Mouse (Mus musculus) hindlimb bud, embryonic 11.5 days (tissue): ENCODE measurements around the gene Olfr1226.
"Not testable (repeated sequence)": the region's sequence is repeated elsewhere in the genome, so short reads cannot be mapped to it uniquely, and the experiment has no call there.

Experiments
- DNase-seq: peaks from one replicate; pipeline ENCODE4 v3.0.0-alpha.2; 2012; ENCODE audit warnings: low read depth, low spot score; ENCODE audit errors: extremely low spot score

The Olfr1226 gene

GRCm38 (mm10) chr2:89199948-89200347 is at the start of gene Olfr1226:
Gene Olfr1226, minus strand, starts transcription at chr2:89200048.
- no peak for DNase-seq

- no peak for DNase-seq
Observed at GRCm38 (mm10) chr2:89196325-89196982, 3.4 kb downstream of the Olfr1226 start.

- no peak for DNase-seq
Observed at GRCm38 (mm10) chr2:89174569-89174968, 25.3 kb downstream of the Olfr1226 start, which contains the start of gene Olfr1225. Gene Olfr1225, minus strand, starts transcription at chr2:89174669.

DNA sequence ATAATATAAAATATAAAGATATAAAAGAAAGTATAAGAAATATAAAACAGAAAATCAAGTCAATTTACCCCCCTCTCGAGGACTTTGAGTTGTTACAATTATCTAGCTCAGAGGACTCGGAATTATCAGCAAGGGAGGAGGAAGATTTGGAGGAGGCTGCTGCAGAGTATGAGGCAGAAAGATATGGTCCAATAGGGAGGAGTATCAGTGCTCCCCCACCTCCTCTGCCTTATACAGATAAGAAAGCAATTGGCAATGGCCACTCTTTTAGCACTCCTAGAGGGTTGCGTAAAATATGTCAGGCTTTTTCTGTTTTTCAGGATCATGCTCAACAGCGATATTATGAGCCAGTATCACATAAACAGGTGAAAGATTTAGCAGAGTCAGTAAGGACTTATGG is 35.1 kb downstream of the Olfr1226 start:
- DNase-seq, result not testable (repeated sequence)

DNA sequence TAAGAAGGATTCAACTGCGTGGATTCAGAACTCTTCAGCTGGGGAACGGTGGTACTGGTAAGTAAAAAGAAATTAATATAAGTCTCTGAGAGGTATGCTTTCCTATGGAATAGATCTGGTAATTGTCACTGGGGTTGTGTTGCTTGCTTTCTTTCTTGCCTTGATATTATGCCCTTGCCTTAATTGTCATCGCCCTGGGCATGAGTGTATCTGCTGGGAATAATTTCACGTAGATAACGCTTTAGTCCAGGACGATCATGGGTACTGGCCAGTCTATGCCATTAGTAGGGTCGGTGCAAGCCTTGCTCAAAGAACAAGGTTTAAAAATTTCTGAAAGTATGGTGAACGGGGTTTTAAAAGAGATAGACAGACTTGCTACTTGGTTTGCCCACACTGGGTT is 35.9 kb downstream of the Olfr1226 start, which contains the start of gene Olfr1224-ps1:
TSS of gene Olfr1224-ps1 (minus strand) at position 101 of the 400 bp plus-strand sequence.
- not testable (repeated sequence) for DNase-seq

DNA sequence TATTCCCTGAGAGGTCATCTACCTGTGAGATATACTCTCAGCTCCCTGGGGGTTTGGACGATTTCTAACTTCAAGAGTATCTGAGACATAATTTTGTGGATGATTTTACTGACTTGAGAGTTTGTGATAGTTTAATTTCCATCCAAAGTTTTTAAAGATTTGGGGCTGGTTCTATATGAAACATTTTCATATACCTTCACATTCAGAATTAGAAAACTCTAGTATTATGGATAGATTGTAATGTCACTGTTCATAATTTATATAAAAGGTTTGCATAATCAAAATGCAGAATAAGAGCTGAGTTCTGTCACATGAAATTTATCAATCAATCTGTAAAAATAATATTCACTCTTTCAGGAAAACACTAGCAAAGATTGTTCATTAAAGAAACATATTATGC is 48.4 kb downstream of the Olfr1226 start, which contains the start of gene Olfr1223:
TSS of gene Olfr1223 (minus strand) at position 101 of the 400 bp plus-strand sequence.
- no peak for DNase-seq
